In genomic region chr10:79984195-79984816, GRCm38 (mm10) we compare ENCODE assay signal across 8 mouse cellular contexts. TPM values are rescaled to one million over a fixed set of nuclear protein-coding genes. Genes with fewer than 3 reads are reported as not detected.
DNase-seq lines count a peak whose midpoint lies in the region; ATAC-seq and TF ChIP-seq lines count a peak whose summit lies in the region.

Gene Tmem259 (minus strand): TSS chr10:79984330.

- peak within 1 kb of the TSS; percentile 92 for H3K27ac ChIP-seq in embryonic facial prominence, embryonic 10.5 days (replicated peaks)
- H3K27ac ChIP-seq in intestine, embryonic 16.5 days (ENCODE audit: low read length): peak within 1 kb of the TSS; percentile 96
- peak within 1 kb of the TSS; percentile 91 for H3K27ac ChIP-seq in midbrain, embryonic 11.5 days (ENCODE audit: low read depth, low read length)
- peak within 1 kb of the TSS; percentile 94 for H3K27ac ChIP-seq in small intestine, adult 2 months (ENCODE audit: insufficient read depth, low read depth, low read length)

- H3K4me1 ChIP-seq in embryonic facial prominence, embryonic 10.5 days: peaks cover 67% of the 10 kb centered on the region
- H3K4me1 ChIP-seq in intestine, embryonic 16.5 days (ENCODE audit: control insufficient read depth, insufficient read depth, low read length): peaks cover 45% of the 10 kb centered on the region
- peaks cover 28% of the 10 kb centered on the region for H3K4me1 ChIP-seq in midbrain, embryonic 11.5 days (ENCODE audit: control insufficient read depth, insufficient read depth, low read length)
- H3K4me1 ChIP-seq in small intestine, adult 2 months (ENCODE audit: control insufficient read depth, insufficient read depth, insufficient read length, low read length): peaks cover 27% of the 10 kb centered on the region

- peak; percentile 82 for DNase-seq in 3134 (ENCODE audit: extremely low read depth, insufficient read length, low spot score)
- peak; percentile 94 for DNase-seq in adrenal gland, postnatal 10 days
- DNase-seq in embryonic facial prominence, embryonic 10.5 days (ENCODE audit: low spot score): peak; percentile 89
- DNase-seq in gonadal fat pad, adult 2 months (ENCODE audit: low read depth): peak; percentile 75
- peak; percentile 87 for DNase-seq in left cerebral cortex, postnatal 4 days
- DNase-seq in midbrain, embryonic 11.5 days (ENCODE audit: low spot score, missing footprints): peak; percentile 98

- H3K27me3 ChIP-seq in embryonic facial prominence, embryonic 10.5 days (replicated peaks; ENCODE audit: low read depth, poor library complexity, severe bottlenecking): peaks cover 27% of the 10 kb centered on the region
- no peaks in the 10 kb centered on the region for H3K27me3 ChIP-seq in intestine, embryonic 16.5 days (replicated peaks; ENCODE audit: control insufficient read depth, insufficient read depth, low read length)
- peaks cover 28% of the 10 kb centered on the region for H3K27me3 ChIP-seq in midbrain, embryonic 11.5 days (ENCODE audit: control insufficient read depth, insufficient read depth, low read length)
- H3K27me3 ChIP-seq in small intestine, adult 2 months (ENCODE audit: control insufficient read depth, insufficient read depth, low read length): no peaks in the 10 kb centered on the region

- no peak for TF ChIP-seq POLR2A in small intestine, adult 2 months (IDR thresholded peaks at IDR 0.05; ENCODE audit: low read depth, low read length)

- H3K4me2 ChIP-seq in intestine, embryonic 16.5 days (ENCODE audit: low read depth, low read length): peak within 1 kb of the TSS; percentile 88
- peak within 1 kb of the TSS; percentile 90 for H3K4me2 ChIP-seq in midbrain, embryonic 11.5 days

- ATAC-seq in intestine, embryonic 16.5 days: peak; percentile 82
- peak; percentile 81 for ATAC-seq in midbrain, embryonic 11.5 days (ENCODE audit: low FRiP score)

- peaks cover 24% of the 10 kb centered on the region for H3K36me3 ChIP-seq in embryonic facial prominence, embryonic 10.5 days (replicated peaks)
- peaks cover 8% of the 10 kb centered on the region; the same call in 1 of the 2 replicates for H3K36me3 ChIP-seq in intestine, embryonic 16.5 days (ENCODE audit: control insufficient read depth, insufficient read depth, low read length)
- no peaks in the 10 kb centered on the region; the same call in 1 of the 2 replicates for H3K36me3 ChIP-seq in midbrain, embryonic 11.5 days (ENCODE audit: control insufficient read depth, insufficient read depth, low read length)
- no peaks in the 10 kb centered on the region for H3K36me3 ChIP-seq in small intestine, adult 2 months (ENCODE audit: control insufficient read depth, insufficient read depth, low read length)

- intact Hi-C loops in left cerebral cortex, postnatal 4 days (cut with DNase I): loop anchor here (10.0 kb wide), 1 partner anchor 130 kb away; the partner anchor contains the start of gene Stk11

- peak within 1 kb of the TSS; percentile 92 for H3K9ac ChIP-seq in intestine, embryonic 16.5 days (ENCODE audit: low read depth, low read length)
- peak within 1 kb of the TSS; percentile 89 for H3K9ac ChIP-seq in midbrain, embryonic 11.5 days (ENCODE audit: low read length)

- H3K4me3 ChIP-seq in embryonic facial prominence, embryonic 10.5 days: peak within 1 kb of the TSS; percentile 69
- peak within 1 kb of the TSS; percentile 86 for H3K4me3 ChIP-seq in intestine, embryonic 16.5 days (ENCODE audit: low read length)
- H3K4me3 ChIP-seq in midbrain, embryonic 11.5 days (ENCODE audit: low read depth, low read length): peak within 1 kb of the TSS; percentile 92
- H3K4me3 ChIP-seq in small intestine, adult 2 months (ENCODE audit: low read depth, low read length): peak within 1 kb of the TSS; percentile 91

- peak; percentile 51; the same call in 1 of the 2 replicates for TF ChIP-seq CTCF in small intestine, adult 2 months (IDR thresholded peaks at IDR 0.05; ENCODE audit: extremely low read depth, insufficient read length, insufficient replicate concordance, low read depth, low read length)

- no peaks in the 10 kb centered on the region for H3K9me3 ChIP-seq in embryonic facial prominence, embryonic 10.5 days
- H3K9me3 ChIP-seq in intestine, embryonic 16.5 days (ENCODE audit: control insufficient read depth, low read length): no peaks in the 10 kb centered on the region
- no peaks in the 10 kb centered on the region for H3K9me3 ChIP-seq in midbrain, embryonic 11.5 days (ENCODE audit: control insufficient read depth, low read length)

- under 1% methylated on average over 49 of the region's 49 CpGs for WGBS in embryonic facial prominence, embryonic 10.5 days
- WGBS in intestine, embryonic 16.5 days: under 1% methylated on average over 48 of the region's 49 CpGs
- WGBS in midbrain, embryonic 11.5 days: under 1% methylated on average over 49 of the region's 49 CpGs
- WGBS in small intestine, adult 2 months: under 1% methylated on average over 49 of the region's 49 CpGs

RNA-seq across cellular contexts. Expression of gene Tmem259, which starts in this region (rescaled TPM):
- 100 to 1,000 TPM; 143 to 146 TPM for total RNA-seq in adrenal gland, postnatal 10 days (2021)
- polyA plus RNA-seq in embryonic facial prominence, embryonic 10.5 days (2016; fragmentation: Nextera tagmentation; extraction: Ambion mirVana): 12.3 and 12.4 TPM in 2 replicates
- 201 and 219 TPM in 2 replicates for polyA plus RNA-seq in gonadal fat pad, adult 2 months (2012; rRNA removed)
- 7.0 and 9.7 TPM in 2 replicates for polyA plus RNA-seq in intestine, embryonic 16.5 days (2015; fragmentation: Nextera tagmentation; extraction: Ambion mirVana)
- total RNA-seq in left cerebral cortex, postnatal 4 days (2021): 100 to 1,000 TPM; 117 to 127 TPM
- polyA plus RNA-seq in midbrain, embryonic 11.5 days (2014; fragmentation: Nextera tagmentation; extraction: Ambion mirVana): 11.9 and 13.5 TPM in 2 replicates
- polyA plus RNA-seq in small intestine, adult 2 months (2012; rRNA removed): 225 and 441 TPM in 2 replicates

Comparison
In these comparisons a context has a peak if more than half of its experiments do, and no peak if none do; other contexts are left out.
1. Peak in every context shown above with its lines: DNase-seq, ATAC-seq, H3K4me3 ChIP-seq and H3K27ac ChIP-seq.
2. RNA of gene Tmem259 (polyA plus RNA-seq): 225 to 441 TPM in small intestine, adult 2 months and 201 to 219 TPM in gonadal fat pad, adult 2 months; 11.9 to 13.5 TPM in midbrain, embryonic 11.5 days, 12.3 to 12.4 TPM in embryonic facial prominence, embryonic 10.5 days and 7.0 to 9.7 TPM in intestine, embryonic 16.5 days; every median in the first group is over 10 times any median in the second.